Mouse (Mus musculus) heart, postnatal 0 days (tissue): ENCODE results near the gene Smarca2.

Source experiments
- CTCF ChIP-seq: IDR thresholded peaks from 2 replicates; pipeline ENCODE4 v1.5.1; 2016; ENCODE audit warnings: antibody characterized with exemption, control low read depth, low read depth
- EP300 ChIP-seq: IDR thresholded peaks from 2 replicates; pipeline ENCODE4 v1.6.1; 2016; ENCODE audit warnings: antibody characterized with exemption, low read depth

- TF ChIP-seq EP300: no peak
- no peak for TF ChIP-seq CTCF
Observed at GRCm38 (mm10) chr19:26758620-26759019, 153.8 kb downstream of the Smarca2 start.
